In genomic region chr7:142119632-142120031, GRCm38 (mm10) we compare ENCODE assay signal across 10 mouse cellular contexts. TPM values are rescaled to one million over a fixed set of nuclear protein-coding genes. Genes with fewer than 3 reads are reported as not detected.
A peak's percentile ranks its signal among the peaks of the same experiment; 100 is the strongest.
DNase-seq lines count a peak whose midpoint lies in the region; ATAC-seq and TF ChIP-seq lines count a peak whose summit lies in the region.
"Had no signal": no experiment of that assay in that cellular context is flagged by ENCODE, and none has a peak within 500 bp of the region (broad histone marks: within the 10 kb centered on the region; RNA-seq: fewer than 3 reads in every experiment).

No protein-coding gene starts in this region.

- ATAC-seq in cerebellum, adult (ENCODE audit: insufficient number of reproducible peaks, low FRiP score, low TSS enrichment): no peak
- ATAC-seq in liver, embryonic 12.5 days: no peak
- no peak for ATAC-seq in liver, postnatal 0 days

- no peaks in the 10 kb centered on the region for H3K36me3 ChIP-seq in liver, embryonic 12.5 days
- no peaks in the 10 kb centered on the region for H3K36me3 ChIP-seq in liver, postnatal 0 days (replicated peaks; ENCODE audit: insufficient read depth, low read length)
- H3K36me3 ChIP-seq: neural tube, embryonic 12.5 days had no signal

- H3K27me3 ChIP-seq in liver, embryonic 12.5 days (replicated peaks): peaks cover 19% of the 10 kb centered on the region; the same call in 1 of the 2 replicates
- no peaks in the 10 kb centered on the region for H3K27me3 ChIP-seq in liver, postnatal 0 days (ENCODE audit: insufficient read depth, low read length)
- H3K27me3 ChIP-seq: neural tube, embryonic 12.5 days had no signal

- H3K4me1 ChIP-seq in liver, embryonic 12.5 days: no peaks in the 10 kb centered on the region
- no peaks in the 10 kb centered on the region for H3K4me1 ChIP-seq in bone marrow, adult 2 months (ENCODE audit: control insufficient read depth, insufficient read depth, low read length)
- H3K4me1 ChIP-seq in liver, postnatal 0 days (ENCODE audit: insufficient read depth): no peaks in the 10 kb centered on the region
- H3K4me1 ChIP-seq: neural tube, embryonic 12.5 days had no signal

- H3K9me3 ChIP-seq in liver, embryonic 12.5 days (replicated peaks): no peaks in the 10 kb centered on the region
- no peaks in the 10 kb centered on the region for H3K9me3 ChIP-seq in liver, postnatal 0 days (ENCODE audit: low read length)
- H3K9me3 ChIP-seq: neural tube, embryonic 12.5 days had no signal

- no peak overlapping the region for H3K4me2 ChIP-seq in liver, embryonic 12.5 days
- no peak overlapping the region for H3K4me2 ChIP-seq in liver, postnatal 0 days (ENCODE audit: low read depth, low read length)
- H3K4me2 ChIP-seq: neural tube, embryonic 12.5 days had no signal

- H3K4me3 ChIP-seq in liver, embryonic 12.5 days: no peak overlapping the region
- H3K4me3 ChIP-seq in bone marrow, adult 2 months (replicated peaks; ENCODE audit: control insufficient read depth, low read depth, low read length): no peak overlapping the region
- no peak overlapping the region for H3K4me3 ChIP-seq in liver, postnatal 0 days (ENCODE audit: low read depth, low read length)
- H3K4me3 ChIP-seq: neural tube, embryonic 12.5 days had no signal

- TF ChIP-seq EP300 in liver, postnatal 0 days (IDR thresholded peaks at IDR 0.05; ENCODE audit: low read depth): no peak

- DNase-seq in cerebellum, adult 18-20 months: peak; percentile 34 to 44
- peak; percentile 30 for DNase-seq in liver
- peak; percentile 25 for DNase-seq in liver, postnatal 0 days
- no peak for DNase-seq in yolk sac, embryonic 10.5 days (ENCODE audit: low spot score)
- DNase-seq in spleen, postnatal 36 days (ENCODE audit: low spot score in 2 of 2): no peak

- no peak for TF ChIP-seq POLR2A in bone marrow, adult 2 months (IDR thresholded peaks at IDR 0.05; ENCODE audit: borderline replicate concordance, control insufficient read depth, low read depth, low read length)

- 11% methylated on average over 5 of the region's 5 CpGs for WGBS in liver, embryonic 12.5 days (ENCODE audit: insufficient replicate concordance)
- WGBS in bone marrow, adult 2 months: 15% methylated on average over 5 of the region's 5 CpGs
- WGBS in liver, postnatal 0 days (ENCODE audit: insufficient replicate concordance): 16% methylated on average over 5 of the region's 5 CpGs

- no peak overlapping the region for H3K9ac ChIP-seq in liver, embryonic 12.5 days
- no peak overlapping the region for H3K9ac ChIP-seq in liver, postnatal 0 days (replicated peaks)
- H3K9ac ChIP-seq: neural tube, embryonic 12.5 days had no signal

- no peak overlapping the region for H3K27ac ChIP-seq in liver, embryonic 12.5 days
- no peak overlapping the region for H3K27ac ChIP-seq in bone marrow, adult 2 months (ENCODE audit: control insufficient read depth, insufficient read depth, low read depth, low read length, poor library complexity)
- no peak overlapping the region for H3K27ac ChIP-seq in liver, postnatal 0 days (ENCODE audit: low read depth)
- H3K27ac ChIP-seq: neural tube, embryonic 12.5 days had no signal

- peak; percentile 42; the same call in 1 of the 2 replicates for TF ChIP-seq CTCF in bone marrow, adult 2 months (IDR thresholded peaks at IDR 0.05; ENCODE audit: control insufficient read depth, insufficient read depth, low read length)
- TF ChIP-seq CTCF in liver, postnatal 0 days (IDR thresholded peaks at IDR 0.05; ENCODE audit: low read depth): peak; percentile 61

RNA-seq across cellular contexts. Expression of gene Gm45618, which starts 0.9 kb away (rescaled TPM):
- not detected in 2 replicates for polyA plus RNA-seq in liver, embryonic 12.5 days (2016; fragmentation: Nextera tagmentation; extraction: Ambion mirVana)
- polyA plus RNA-seq in bone marrow, adult 2 months (2011; ENCODE audit: insufficient read depth, insufficient read length, low replicate concordance, missing spikeins): not detected in 2 replicates
- not detected in 2 replicates for polyA plus RNA-seq in liver, postnatal 0 days (2015; fragmentation: Nextera tagmentation; extraction: Ambion mirVana)
- polyA plus RNA-seq: frontal cortex, adult 2 months; neural tube, embryonic 12.5 days had no signal

RNA-seq across cellular contexts. Expression of gene Gm39115, which starts 16.2 kb away (rescaled TPM):
- not detected in 2 replicates for polyA plus RNA-seq in liver, embryonic 12.5 days (2016; fragmentation: Nextera tagmentation; extraction: Ambion mirVana)
- not detected in 2 replicates for polyA plus RNA-seq in bone marrow, adult 2 months (2011; ENCODE audit: insufficient read depth, insufficient read length, low replicate concordance, missing spikeins)
- not detected in 2 replicates for polyA plus RNA-seq in liver, postnatal 0 days (2015; fragmentation: Nextera tagmentation; extraction: Ambion mirVana)
- polyA plus RNA-seq: frontal cortex, adult 2 months; neural tube, embryonic 12.5 days had no signal

RNA-seq across cellular contexts. Expression of gene Dusp8, which starts 24.0 kb away (rescaled TPM):
- 7.4 and 7.5 TPM in 2 replicates for polyA plus RNA-seq in liver, embryonic 12.5 days (2016; fragmentation: Nextera tagmentation; extraction: Ambion mirVana)
- polyA plus RNA-seq in bone marrow, adult 2 months (2011; ENCODE audit: insufficient read depth, insufficient read length, low replicate concordance, missing spikeins): 4.9 and 7.5 TPM in 2 replicates
- 1.8 TPM in 2 replicates for polyA plus RNA-seq in liver, postnatal 0 days (2015; fragmentation: Nextera tagmentation; extraction: Ambion mirVana)

RNA-seq across cellular contexts. Expression of gene Gm45337, which starts 24.8 kb away (rescaled TPM):
- polyA plus RNA-seq in liver, embryonic 12.5 days (2016; fragmentation: Nextera tagmentation; extraction: Ambion mirVana): not detected in 2 replicates
- polyA plus RNA-seq in bone marrow, adult 2 months (2011; ENCODE audit: insufficient read depth, insufficient read length, low replicate concordance, missing spikeins): not detected in 2 replicates
- not detected in 2 replicates for polyA plus RNA-seq in liver, postnatal 0 days (2015; fragmentation: Nextera tagmentation; extraction: Ambion mirVana)
- polyA plus RNA-seq: frontal cortex, adult 2 months; neural tube, embryonic 12.5 days had no signal

RNA-seq across cellular contexts. Expression of gene Gm29735, which starts 37.3 kb away (rescaled TPM):
- polyA plus RNA-seq in liver, embryonic 12.5 days (2016; fragmentation: Nextera tagmentation; extraction: Ambion mirVana): not detected in 2 replicates
- polyA plus RNA-seq in bone marrow, adult 2 months (2011; ENCODE audit: insufficient read depth, insufficient read length, low replicate concordance, missing spikeins): not detected in 2 replicates
- polyA plus RNA-seq in liver, postnatal 0 days (2015; fragmentation: Nextera tagmentation; extraction: Ambion mirVana): not detected in 2 replicates
- polyA plus RNA-seq: frontal cortex, adult 2 months; neural tube, embryonic 12.5 days had no signal

Comparison
In these comparisons a context has a peak if more than half of its experiments do, and no peak if none do; other contexts are left out.
1. DNase-seq: peak in cerebellum, adult 18-20 months (2 of 2), liver (single experiment) and liver, postnatal 0 days (single experiment); none in yolk sac, embryonic 10.5 days (single experiment) and spleen, postnatal 36 days (0 of 2).